Mouse (Mus musculus) left cerebral cortex, postnatal 25 days (tissue): ENCODE measurements around the gene Cacnb4. TPM values are rescaled to one million over a fixed set of nuclear protein-coding genes. Genes with fewer than 3 reads are reported as not detected.

Experiments
- DNase-seq, 2 experiments: peaks; one replicate each; pipeline ENCODE4 v3.0.0; 2022; ENCODE audit warnings: low spot score in 2 of 2, mixed read lengths in 1 of 2
- intact Hi-C: fragments of 180-260 bp; cut with DNase I; formaldehyde crosslinking; loops from one replicate; pipeline ENCODE4 v1.15.1; 2025
- total RNA-seq, 2 experiments: library from RNA; stranded (reverse); gene quantifications; 2 replicates each; pipeline ENCODE4 v1.2.3; 2021

The Cacnb4 gene
- total RNA-seq, 2 experiments from 2014 or later = 168 to 178 TPM

- DNase-seq = no peak
- intact Hi-C loops = no loop called here
Measured at GRCm38 (mm10) chr2:52412524-52413037, 264.1 kb downstream of the Cacnb4 start.

- DNase-seq = peak in 1 of 2 experiments; percentile 38
Measured at GRCm38 (mm10) chr2:52406480-52406879, 270.2 kb downstream of the Cacnb4 start.

GRCm38 (mm10) chr2:52405238-52405637 lies 271.4 kb downstream of the Cacnb4 start:
- DNase-seq = no peak
- intact Hi-C loops = loop anchor here (5.0 kb wide), 1 partner anchor 103 kb away; no protein-coding TSS in a partner anchor

More at GRCm38 (mm10) chr2:52406480-52406879, 270.2 kb downstream of the Cacnb4 start:
- intact Hi-C loops = loop anchor here (2.0 to 5.0 kb wide), 2 partner anchors 104 to 144 kb away; no protein-coding TSS in a partner anchor

- intact Hi-C loops = loop anchor here (10.0 kb wide), 1 partner anchor 280 kb away; no protein-coding TSS in a partner anchor
- peak in 1 of 2 experiments; percentile 61 for DNase-seq
Measured at GRCm38 (mm10) chr2:52394529-52394928, 282.1 kb downstream of the Cacnb4 start.

GRCm38 (mm10) chr2:52390415-52390975 lies 286.1 kb downstream of the Cacnb4 start:
- intact Hi-C loops = loop anchor here (10.0 kb wide), 1 partner anchor 276 kb away; no protein-coding TSS in a partner anchor
- DNase-seq = no peak

- no peak for DNase-seq
- intact Hi-C loops = loop anchor here (5.0 to 10.0 kb wide), 2 partner anchors 78 to 275 kb away; no protein-coding TSS in a partner anchor
Measured at GRCm38 (mm10) chr2:52389975-52390374, 286.7 kb downstream of the Cacnb4 start.

- intact Hi-C loops = loop anchor here (5.0 kb wide), 1 partner anchor 74 kb away; no protein-coding TSS in a partner anchor
- no peak for DNase-seq
Measured at GRCm38 (mm10) chr2:52386451-52386850, 290.2 kb downstream of the Cacnb4 start.

GRCm38 (mm10) chr2:52386037-52386436 lies 290.6 kb downstream of the Cacnb4 start:
- intact Hi-C loops = loop anchor here (5.0 kb wide), 1 partner anchor 74 kb away; no protein-coding TSS in a partner anchor
- no peak for DNase-seq

- DNase-seq = peak in 1 of 2 experiments; percentile 23
- intact Hi-C loops = no loop called here
Measured at GRCm38 (mm10) chr2:52378848-52379261, 297.8 kb downstream of the Cacnb4 start.

- intact Hi-C loops = no loop called here
- DNase-seq = no peak
Measured at GRCm38 (mm10) chr2:52378448-52378804, 298.2 kb downstream of the Cacnb4 start, which contains the start of gene Neb. Neb (minus strand) TSS chr2:52378474.

Other genes starting within 250 kb of the Cacnb4 start
- 10 to 100 TPM; 25.3 to 27.2 TPM for gene Stam2, start 65.5 kb upstream of the Cacnb4 start, total RNA-seq
- gene Fmnl2, start 181.0 kb upstream of the Cacnb4 start, total RNA-seq = 10 to 100 TPM; 45.5 to 46.8 TPM